Mouse (Mus musculus) spleen, adult 2 months (tissue): Measurements from ENCODE around the gene Ano10.

ENCODE experiments used
- CTCF ChIP-seq: fragments of 200-500 bp; IDR thresholded peaks from 2 replicates; pipeline ENCODE4 v1.5.1; 2011; ENCODE audit warnings: mild to moderate bottlenecking, inconsistent platforms; ENCODE audit not compliant: insufficient read depth, insufficient read length, insufficient replicate concordance; ENCODE audit errors: extremely low read depth
- POLR2A ChIP-seq: fragments of 200-500 bp; IDR thresholded peaks from 2 replicates; pipeline ENCODE4 v1.6.1; 2011; ENCODE audit warnings: low read depth, low read length, inconsistent platforms

DNA sequence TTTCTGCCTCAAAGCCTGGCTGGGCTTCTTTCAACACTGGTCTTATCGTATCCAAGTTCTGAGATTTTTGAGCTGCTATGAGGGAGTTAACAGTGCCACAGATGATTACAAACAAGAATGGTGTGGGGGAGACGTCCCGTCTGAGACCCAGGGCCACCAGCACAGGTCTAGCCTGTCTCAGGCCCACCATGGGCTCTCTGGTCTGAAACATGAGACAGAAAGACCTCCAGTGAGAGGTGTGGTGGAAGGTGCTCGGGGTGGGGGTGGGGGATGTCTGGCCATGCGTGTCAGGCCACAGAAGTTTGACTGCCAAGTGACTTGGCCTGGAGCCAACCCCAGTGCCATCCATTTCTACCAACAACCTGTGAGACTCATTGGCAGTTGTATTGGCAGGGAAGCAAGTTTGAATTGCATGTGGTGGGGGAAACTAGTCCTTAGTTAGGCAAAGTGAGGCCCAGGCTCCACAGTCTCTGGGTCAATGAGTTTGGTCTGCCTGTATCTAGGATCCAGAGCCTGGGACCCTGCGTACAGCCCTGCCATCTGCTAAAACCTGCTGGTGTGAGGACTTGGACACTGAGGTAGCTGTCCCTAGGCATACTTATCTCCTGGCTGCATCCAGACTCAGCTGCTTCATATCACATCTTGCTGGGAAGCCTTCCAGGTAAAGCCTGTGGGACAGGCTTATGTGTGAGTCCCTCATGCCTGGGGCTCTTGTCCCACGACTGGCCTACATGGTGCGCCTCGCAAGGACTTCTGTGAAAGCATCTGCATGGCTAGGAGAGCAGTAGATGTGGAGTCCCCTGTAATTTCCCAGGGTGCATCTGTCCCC is 120.6 kb downstream of the Ano10 start:
- TF ChIP-seq POLR2A (no peak), CTCF (no peak)
